Mouse (Mus musculus): ENCODE data around the gene Cox15. TPM values are rescaled to one million over a fixed set of nuclear protein-coding genes. Genes with fewer than 3 reads are reported as not detected.

Cox15 gene
- total RNA-seq (2017): 5.5 to 10.8 TPM (median 9.4 TPM) in 3 replicates

- peak; percentile 92 for ATAC-seq (replicated peaks; ENCODE audit: insufficient number of reproducible peaks, low FRiP score, low TSS enrichment, poor library complexity, severe bottlenecking)
Measured at GRCm38 (mm10) chr19:43752489-43753225, at the start of gene Cox15, which contains the start of gene Cutc. Cox15 (minus strand) TSS chr19:43753000. Cutc (plus strand) TSS chr19:43752996.

GRCm38 (mm10) chr19:43801427-43802051 lies 48.7 kb upstream of the Cox15 start:
- ATAC-seq (replicated peaks; ENCODE audit: insufficient number of reproducible peaks, low FRiP score, low TSS enrichment, poor library complexity, severe bottlenecking): peak; percentile 67

- ATAC-seq (replicated peaks; ENCODE audit: insufficient number of reproducible peaks, low FRiP score, low TSS enrichment, poor library complexity, severe bottlenecking): no peak
Measured at GRCm38 (mm10) chr19:43797216-43797615, 44.4 kb upstream of the Cox15 start.

- no peak for ATAC-seq (replicated peaks; ENCODE audit: insufficient number of reproducible peaks, low FRiP score, low TSS enrichment, poor library complexity, severe bottlenecking)
Measured at GRCm38 (mm10) chr19:43795511-43795910, 42.7 kb upstream of the Cox15 start.

GRCm38 (mm10) chr19:43793951-43794350 lies 41.2 kb upstream of the Cox15 start:
- no peak for ATAC-seq (replicated peaks; ENCODE audit: insufficient number of reproducible peaks, low FRiP score, low TSS enrichment, poor library complexity, severe bottlenecking)

DNA sequence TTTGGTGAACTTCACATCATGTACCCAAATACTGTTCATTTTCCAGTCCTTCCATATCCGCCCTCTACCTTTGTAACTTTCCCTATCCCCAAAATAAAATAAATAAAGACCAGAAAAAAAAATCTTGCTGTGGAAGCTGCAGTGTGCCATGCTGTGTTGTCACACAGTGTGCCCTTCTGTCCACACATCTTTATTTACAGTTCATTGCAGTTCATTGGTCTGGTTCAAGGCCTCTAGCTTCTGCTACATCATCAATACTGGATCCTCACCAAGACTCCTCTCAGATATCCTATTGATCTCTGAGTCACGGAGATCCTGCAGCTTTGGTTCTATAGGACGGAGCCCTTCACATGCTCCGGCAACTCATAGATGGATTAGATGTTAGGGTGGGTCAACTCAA lies 39.7 kb upstream of the Cox15 start:
- ATAC-seq (replicated peaks; ENCODE audit: insufficient number of reproducible peaks, low FRiP score, low TSS enrichment, poor library complexity, severe bottlenecking): no peak

DNA sequence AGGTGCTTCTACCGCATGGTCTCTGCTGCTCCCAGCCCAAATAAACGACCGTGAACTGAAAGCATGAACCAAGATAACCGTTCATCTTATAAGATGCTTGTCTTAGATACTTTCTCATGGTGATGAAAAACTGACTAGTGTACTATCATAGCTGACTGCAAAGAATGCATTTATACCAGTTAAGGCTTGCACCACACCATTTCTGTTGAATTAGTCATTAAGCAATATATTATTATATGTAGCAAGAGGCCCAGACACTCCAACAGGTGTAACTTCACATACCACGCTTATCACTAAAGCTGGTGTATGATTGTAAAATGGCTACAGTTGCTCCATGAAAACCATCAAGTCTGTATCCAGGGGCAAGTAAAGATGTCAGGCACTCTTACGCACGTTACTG lies 37.0 kb upstream of the Cox15 start:
- no peak for ATAC-seq (replicated peaks; ENCODE audit: insufficient number of reproducible peaks, low FRiP score, low TSS enrichment, poor library complexity, severe bottlenecking)

GRCm38 (mm10) chr19:43786249-43787026 lies 33.6 kb upstream of the Cox15 start:
- ATAC-seq (replicated peaks; ENCODE audit: insufficient number of reproducible peaks, low FRiP score, low TSS enrichment, poor library complexity, severe bottlenecking): peak; percentile 89

- no peak for ATAC-seq (replicated peaks; ENCODE audit: insufficient number of reproducible peaks, low FRiP score, low TSS enrichment, poor library complexity, severe bottlenecking)
Measured at GRCm38 (mm10) chr19:43784761-43785160, 32.0 kb upstream of the Cox15 start.

DNA sequence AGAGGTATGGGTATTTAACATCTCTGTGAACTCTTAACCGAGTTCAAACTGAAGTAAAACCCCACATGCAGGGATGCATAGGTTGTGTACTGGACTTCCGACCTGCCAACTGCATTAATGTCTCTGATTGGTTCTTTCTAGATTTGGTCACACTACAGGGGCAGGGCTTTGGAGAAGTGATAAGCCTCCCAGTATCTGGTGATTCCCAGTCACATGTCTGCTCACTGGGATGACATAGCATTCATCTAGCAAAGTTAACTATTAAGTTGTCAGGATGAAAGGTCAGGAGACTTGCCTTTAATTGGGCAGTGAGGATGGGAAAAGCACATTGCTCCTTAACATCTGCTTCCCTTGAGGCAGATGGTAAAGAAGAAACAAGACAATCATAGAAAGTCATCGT lies 29.2 kb upstream of the Cox15 start, which contains the start of gene Abcc2:
Gene Abcc2, plus strand, starts transcription at position 213 of the 400 bp plus-strand sequence.
- no peak for ATAC-seq (replicated peaks; ENCODE audit: insufficient number of reproducible peaks, low FRiP score, low TSS enrichment, poor library complexity, severe bottlenecking)

DNA sequence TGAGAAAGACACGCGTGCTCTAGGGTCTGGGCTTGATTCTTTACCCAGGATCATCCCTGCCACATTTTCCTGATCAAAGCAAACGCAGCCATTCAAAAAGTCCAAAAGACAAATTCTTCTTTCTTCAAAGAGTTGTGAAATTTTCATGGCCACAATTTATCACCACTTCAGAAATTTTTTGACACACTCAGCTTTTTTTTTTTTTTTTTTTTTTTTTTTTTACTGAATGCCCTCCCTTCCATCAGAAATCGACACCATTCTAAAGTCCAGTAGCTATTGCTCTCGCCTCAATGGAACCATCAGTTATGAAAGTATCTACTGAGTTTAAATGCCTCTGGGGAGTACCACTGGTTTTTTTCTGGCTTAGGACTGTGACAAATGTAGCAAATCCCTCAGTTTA lies 27.6 kb upstream of the Cox15 start:
- ATAC-seq (replicated peaks; ENCODE audit: insufficient number of reproducible peaks, low FRiP score, low TSS enrichment, poor library complexity, severe bottlenecking): no peak

- no peak for ATAC-seq (replicated peaks; ENCODE audit: insufficient number of reproducible peaks, low FRiP score, low TSS enrichment, poor library complexity, severe bottlenecking)
Measured at GRCm38 (mm10) chr19:43777308-43777707, 24.5 kb upstream of the Cox15 start.

- no peak for ATAC-seq (replicated peaks; ENCODE audit: insufficient number of reproducible peaks, low FRiP score, low TSS enrichment, poor library complexity, severe bottlenecking)
Measured at GRCm38 (mm10) chr19:43776561-43776960, 23.8 kb upstream of the Cox15 start.

- no peak for ATAC-seq (replicated peaks; ENCODE audit: insufficient number of reproducible peaks, low FRiP score, low TSS enrichment, poor library complexity, severe bottlenecking)
Measured at GRCm38 (mm10) chr19:43775433-43775832, 22.6 kb upstream of the Cox15 start.

- ATAC-seq (replicated peaks; ENCODE audit: insufficient number of reproducible peaks, low FRiP score, low TSS enrichment, poor library complexity, severe bottlenecking): no peak
Measured at GRCm38 (mm10) chr19:43772311-43772710, 19.5 kb upstream of the Cox15 start.

DNA sequence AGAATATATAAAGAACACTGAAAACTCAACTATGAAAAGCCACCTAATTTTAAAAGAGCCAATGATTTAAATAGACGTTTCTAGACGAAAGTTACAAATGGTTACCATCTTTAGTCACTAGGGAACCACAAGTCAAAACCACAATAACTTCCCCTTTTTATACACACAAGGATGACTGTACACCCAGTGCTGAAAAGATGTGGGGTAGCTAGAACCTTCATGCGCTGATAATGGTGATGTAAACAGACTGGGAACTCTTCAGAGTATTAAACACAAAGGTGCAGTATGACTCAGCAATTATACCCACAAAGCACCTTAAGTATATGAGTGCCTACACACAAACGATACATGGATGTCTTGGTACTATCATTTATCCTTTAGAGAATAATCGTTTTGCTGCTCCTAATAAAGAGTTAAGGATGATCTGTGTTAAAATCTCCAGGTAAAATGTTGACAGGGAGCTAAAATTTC lies 18.7 kb upstream of the Cox15 start:
- peak; percentile 96 for ATAC-seq (replicated peaks; ENCODE audit: insufficient number of reproducible peaks, low FRiP score, low TSS enrichment, poor library complexity, severe bottlenecking)

GRCm38 (mm10) chr19:43770584-43770983 lies 17.8 kb upstream of the Cox15 start:
- ATAC-seq (replicated peaks; ENCODE audit: insufficient number of reproducible peaks, low FRiP score, low TSS enrichment, poor library complexity, severe bottlenecking): no peak

DNA sequence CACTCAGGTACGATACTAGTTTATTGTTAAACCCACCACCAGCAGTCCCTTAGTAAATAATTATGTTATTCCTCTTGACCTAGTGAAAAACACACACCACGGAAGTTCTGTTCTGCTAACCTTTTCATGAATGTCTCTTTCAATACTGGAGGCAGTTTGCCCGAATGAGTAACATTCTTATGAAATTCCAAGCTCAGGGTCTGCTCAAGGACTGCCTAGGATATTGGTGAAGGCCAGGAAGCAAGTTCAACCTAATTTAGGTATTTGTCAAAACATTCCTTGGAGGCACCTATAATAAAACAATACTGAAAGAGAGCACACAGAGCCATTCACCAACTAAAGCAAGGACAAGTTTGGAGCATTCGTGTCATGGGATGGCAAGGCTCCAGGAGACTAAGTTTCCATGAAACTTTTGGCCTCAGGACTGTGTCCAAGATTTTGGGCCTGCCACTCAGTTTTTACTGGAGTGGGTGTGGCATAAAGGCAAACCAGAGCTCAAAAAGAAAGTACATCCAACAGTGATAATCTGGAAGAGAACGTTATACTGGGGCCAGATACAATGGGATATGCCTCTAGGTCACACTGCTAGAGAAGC lies 16.7 kb upstream of the Cox15 start:
- no peak for ATAC-seq (replicated peaks; ENCODE audit: insufficient number of reproducible peaks, low FRiP score, low TSS enrichment, poor library complexity, severe bottlenecking)
